Mouse (Mus musculus) A20 (cell line): ENCODE measurements around the gene Hoxb9.

Experiments used
- DNase-seq: peaks from one replicate; pipeline ENCODE4 v3.0.0-alpha.2; 2011; ENCODE audit warnings: low read depth, low spot score

Gene Hoxb9

DNA sequence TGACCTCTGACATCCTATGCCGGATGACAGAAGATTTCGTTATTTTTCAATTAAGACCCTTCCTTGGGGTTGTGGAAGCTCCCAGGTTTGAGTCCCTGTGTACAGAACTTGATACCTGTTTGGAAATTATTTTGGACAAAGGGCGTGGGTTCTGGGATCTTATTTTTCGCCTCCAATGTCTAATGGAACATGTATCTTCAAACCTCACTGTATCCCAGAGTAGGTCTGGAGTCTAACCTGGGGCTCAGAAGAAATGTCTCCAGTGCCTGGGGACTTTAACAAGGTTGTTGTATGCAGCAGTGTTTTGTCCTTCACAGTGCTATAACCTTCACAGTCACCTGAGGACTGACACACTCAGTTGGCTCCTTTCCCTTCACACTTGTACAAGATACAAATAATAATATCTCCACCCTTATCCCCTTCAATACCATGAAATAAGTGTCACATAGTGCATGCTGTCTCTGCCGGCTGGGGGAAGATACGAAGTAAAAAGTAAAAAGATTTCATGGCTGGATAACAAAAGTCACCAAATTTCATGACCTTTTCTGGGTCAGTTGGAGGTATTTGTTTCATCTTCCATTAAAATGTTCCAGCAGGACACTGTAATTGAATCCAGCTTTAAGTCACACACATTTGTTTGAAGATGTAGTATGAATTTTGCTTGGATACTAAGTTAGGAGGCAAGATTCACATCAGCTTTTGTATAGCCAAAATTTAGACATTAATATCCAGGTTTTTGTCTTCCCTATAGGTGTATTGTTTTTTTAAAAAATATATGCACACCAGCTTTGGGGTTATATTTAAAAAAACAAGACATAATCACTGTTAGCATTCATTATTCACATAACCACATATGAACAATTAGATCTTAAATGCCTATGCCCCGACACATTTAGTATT, 4.0 kb upstream of the Hoxb9 start:
- no peak for DNase-seq

DNA sequence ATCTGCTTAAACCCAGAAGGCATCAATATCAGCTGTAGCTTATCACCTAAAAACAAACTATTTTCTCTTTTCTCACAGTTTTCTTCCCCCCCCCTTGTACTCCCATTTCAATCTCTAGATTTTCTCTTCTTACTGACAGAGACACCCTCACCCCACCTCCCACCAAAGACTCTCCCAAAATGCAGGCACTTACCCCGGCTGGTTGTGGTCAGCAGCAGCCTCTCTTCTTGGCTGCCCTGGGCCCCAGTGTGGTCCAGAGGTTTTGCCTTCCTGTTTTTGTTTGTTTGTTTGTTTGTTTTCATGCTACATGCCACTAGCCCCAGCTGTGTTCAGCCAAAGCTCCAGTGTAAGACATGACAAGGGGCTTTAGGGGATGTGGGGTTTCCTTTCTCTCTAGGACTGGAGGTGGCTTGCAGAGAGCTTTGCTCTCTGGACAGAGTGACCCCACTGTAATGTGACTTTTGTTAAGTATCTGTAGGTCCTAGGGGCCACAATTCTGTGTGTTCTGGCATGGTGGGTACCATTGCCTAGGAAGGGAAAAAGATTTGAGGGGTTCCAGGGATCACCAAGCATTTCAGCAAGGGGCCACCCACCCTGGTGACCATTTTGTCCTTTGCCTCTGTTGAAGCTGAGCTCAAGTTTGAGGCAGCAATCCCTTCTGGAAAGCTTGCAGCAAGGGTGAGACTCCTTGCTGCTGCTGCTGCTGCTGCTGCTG, 3.1 kb upstream of the Hoxb9 start:
- no peak for DNase-seq

DNA sequence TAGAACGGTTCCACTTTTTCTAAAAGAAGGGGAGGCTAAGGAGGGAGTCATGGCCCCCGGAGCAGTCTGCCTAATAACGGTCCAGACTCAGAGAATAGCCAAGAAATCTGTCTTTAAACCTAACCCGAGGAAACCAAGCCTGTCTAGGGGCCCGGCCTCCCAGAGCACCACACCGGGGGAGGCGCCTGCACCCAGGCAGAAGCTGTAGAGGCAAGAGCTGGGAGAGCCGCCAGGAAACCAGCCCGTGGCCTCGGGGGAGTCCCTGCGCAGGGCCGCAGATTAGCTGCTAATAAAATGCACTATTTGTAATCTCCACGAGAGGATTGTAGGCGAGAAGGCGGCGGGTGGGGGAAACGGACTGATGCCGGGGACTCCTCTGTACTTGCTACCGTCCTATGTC, 1.4 kb upstream of the Hoxb9 start:
- no peak for DNase-seq

DNA sequence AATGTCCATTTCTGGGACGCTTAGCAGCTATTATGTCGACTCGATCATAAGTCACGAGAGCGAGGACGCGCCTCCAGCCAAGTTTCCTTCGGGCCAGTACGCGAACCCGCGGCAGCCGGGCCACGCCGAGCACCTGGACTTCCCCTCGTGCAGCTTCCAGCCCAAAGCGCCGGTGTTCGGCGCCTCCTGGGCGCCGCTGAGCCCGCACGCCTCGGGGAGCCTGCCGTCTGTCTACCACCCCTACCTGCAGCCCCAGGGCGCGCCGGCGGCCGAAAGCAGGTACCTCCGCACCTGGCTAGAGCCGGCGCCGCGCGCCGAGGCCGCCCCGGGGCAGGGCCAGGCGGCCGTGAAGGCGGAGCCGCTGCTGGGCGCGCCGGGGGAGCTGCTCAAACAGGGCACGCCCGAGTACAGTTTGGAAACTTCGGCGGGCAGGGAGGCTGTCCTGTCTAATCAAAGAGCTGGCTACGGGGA, 319 bp downstream of the Hoxb9 start:
- DNase-seq, result no peak

DNA sequence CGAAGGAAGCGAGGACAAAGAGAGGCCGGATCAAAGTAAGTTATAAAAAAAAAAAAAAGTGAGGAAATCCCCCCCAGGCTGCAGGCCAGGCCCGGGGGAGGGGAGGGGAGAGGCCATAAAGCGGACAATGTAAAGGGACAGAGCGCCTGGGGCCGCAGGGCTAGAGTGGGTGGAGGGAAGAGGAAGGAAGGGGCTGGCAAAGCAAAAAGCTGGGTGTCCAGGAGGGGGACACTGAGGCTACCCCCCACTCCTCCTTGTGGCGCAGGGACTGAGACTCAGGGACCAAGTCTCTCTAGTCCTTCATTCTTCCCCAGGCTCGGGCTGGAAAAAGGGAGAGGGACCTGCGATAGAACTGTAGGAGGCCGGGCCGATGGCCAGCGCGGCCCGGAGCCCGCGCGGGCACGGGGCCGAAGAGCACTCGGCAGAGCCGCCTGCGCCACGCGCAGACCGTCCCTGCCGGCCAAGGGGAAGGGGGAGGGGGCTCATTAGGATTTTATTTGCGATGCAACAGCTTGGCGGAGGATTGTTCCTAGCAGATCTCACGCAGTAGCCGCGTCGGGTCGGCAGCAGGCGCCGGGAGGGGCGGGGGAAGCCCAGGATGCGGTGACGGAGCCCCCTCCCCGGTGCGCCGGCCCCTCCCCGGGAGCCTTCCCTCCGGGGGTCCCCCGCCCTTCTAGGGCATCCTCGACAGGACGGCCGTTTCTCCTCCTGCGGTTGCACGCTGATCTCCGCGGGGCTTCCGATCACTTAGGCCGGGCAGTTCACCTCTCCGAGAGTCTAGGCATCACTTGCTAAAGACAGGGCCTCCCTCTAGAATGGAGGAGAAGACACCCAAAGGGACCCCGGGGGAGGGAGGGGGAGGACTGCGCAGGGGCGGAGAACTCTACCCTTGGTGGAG, 1.0 kb downstream of the Hoxb9 start:
- no peak for DNase-seq

DNA sequence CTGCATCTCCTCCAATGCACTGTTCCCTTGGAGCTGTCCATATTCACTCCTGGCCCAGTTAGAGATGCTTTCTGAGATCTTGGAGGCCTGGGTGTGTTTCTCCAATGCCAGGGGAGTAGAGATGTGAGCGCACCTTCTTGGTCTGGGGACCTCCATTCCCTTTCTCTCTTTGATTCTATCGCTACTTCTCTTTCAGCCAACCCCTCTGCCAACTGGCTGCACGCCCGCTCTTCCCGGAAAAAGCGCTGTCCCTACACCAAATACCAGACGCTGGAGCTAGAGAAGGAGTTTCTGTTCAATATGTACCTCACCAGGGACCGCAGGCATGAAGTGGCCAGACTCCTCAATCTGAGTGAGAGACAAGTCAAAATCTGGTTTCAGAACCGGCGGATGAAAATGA, 3.2 kb downstream of the Hoxb9 start:
- DNase-seq, result no peak

DNA sequence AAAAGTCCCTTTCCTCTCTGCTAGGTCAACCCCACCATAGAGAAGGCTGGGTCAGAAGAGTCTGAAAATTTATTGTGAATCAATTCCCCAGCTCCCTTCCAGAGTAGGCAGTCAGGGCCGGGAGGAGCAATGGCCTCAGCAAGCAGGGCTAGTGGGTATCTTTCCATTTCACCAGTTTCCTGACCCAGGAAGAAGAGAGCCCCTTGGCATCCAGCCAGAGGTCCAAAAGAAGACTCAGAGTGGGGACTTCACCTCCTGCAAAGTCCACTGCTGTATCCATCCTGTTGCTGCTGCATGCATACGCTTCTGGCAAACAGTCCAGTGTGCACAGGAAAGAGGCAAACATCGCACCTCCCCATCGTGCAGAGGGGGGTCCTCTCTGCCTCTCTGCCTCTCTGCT, 4.6 kb downstream of the Hoxb9 start:
- no peak for DNase-seq

DNA sequence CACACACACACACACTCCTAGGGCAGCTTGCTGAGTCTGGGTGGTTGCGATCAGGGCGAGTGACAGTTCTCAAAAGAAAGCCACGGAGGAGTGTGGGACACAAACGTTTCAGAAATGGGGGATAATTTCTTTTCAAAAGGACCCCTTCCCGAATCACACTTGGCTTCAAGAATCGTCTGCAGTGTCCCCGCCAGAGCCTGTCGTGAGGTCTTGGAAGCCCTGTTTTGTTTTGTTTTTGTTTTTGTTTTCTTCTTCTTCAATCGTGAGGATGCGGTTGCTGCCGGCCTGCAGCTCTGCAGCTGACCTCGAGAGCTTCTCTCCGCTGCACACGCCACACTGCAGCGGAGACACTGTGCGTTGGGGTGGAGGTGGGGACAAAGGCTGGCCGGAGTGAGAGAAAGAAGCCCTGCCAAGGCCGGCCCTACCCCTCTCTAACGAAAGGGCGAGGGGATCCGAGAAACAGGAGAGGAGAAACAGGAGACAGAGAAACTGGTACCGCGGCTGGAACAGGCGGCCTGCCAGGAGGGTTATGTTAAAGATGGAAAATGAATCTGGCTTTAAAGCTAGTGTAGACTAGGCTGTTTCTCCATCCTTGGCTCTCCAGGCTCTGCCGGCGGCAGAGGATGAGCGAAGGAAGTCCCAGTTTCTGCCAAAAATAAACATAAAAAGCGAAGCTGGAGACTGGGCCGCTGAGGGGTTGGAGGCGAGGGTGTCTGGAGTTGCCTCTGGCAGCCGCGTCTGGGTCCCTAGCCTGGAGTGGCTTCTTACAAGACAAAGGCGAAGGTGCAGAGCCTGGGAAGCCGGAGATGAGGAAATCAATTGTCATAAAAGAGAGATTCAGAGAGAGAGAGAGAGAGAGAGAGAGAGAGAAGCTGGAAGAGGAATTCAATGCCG, 6.1 kb downstream of the Hoxb9 start:
- no peak for DNase-seq

DNA sequence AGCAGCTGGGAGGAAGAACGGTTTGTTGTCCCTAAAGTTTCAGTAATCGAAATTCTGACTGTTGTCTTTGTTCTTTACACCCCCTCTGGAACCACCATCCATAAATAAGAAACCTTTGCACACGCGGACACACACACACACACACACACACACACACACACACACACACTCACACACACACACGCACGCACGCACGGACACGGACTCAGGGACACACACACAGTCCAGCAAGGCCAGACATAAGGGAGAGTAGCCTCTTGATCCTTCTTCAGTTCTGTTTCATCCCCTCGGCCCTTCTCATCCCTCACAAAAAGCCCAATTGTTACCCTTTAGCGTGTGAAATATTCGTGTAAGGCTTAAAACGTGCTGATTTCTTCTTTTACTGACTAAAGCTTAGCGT, 7.1 kb downstream of the Hoxb9 start:
- no peak for DNase-seq

DNA sequence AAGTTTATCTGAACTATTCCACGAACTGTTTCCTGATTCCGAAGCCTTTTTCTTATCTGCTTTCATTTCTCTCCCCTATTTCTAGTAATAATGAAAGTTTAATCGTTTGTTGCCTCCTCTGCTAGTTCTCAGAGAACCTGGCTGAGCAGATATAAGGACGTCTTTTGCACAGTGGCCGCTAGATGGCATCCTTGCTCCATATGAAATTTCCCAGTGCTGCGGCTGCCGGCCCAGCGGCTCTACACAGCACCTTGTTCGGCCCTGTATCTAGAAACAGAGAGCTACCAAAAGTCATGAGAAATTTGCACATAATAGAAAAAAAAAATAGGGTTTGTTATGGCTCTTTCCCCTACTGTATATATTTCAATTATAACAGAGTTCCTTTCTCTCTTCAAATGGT, 7.5 kb downstream of the Hoxb9 start:
- DNase-seq, result peak; percentile 88

DNA sequence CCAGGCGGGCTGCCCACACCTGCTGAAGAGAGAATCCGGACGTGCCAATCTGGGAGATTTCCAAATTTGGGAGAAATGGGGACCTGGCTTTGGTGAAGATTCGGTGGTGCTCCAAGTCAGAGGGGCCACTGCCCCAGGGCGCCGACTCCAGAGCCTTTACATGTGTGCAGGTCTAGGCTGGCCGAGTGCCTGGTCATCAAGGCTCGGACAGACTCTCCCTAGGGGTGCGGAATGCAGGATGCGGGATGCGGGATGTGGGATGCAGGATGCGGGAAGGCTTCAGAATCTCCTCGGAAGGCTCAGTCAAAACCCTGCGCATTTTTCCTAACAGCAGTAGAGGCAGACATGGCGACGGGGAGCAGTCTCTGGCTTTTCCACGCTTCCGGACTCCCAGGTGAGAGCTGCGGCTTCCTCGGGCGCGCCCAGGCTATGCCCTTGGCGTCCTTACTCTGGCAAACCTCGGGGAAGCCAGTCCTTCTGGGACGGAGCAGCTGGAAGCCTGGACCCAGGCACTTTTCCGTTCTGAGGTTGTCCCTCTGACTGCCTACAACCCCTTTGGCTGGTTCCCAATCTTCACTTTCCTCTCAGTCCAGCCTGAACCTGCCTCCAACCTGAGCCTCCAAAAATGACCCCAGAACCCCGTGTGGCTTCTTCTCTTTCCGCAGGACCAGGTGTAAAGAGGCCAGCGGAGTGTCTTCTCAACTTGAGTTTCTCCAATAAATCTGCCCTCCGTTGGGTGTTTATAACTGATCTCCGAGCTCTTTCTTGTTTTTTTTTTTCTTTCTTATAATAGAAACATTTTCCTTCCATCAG, 8.4 kb downstream of the Hoxb9 start:
- no peak for DNase-seq

DNA sequence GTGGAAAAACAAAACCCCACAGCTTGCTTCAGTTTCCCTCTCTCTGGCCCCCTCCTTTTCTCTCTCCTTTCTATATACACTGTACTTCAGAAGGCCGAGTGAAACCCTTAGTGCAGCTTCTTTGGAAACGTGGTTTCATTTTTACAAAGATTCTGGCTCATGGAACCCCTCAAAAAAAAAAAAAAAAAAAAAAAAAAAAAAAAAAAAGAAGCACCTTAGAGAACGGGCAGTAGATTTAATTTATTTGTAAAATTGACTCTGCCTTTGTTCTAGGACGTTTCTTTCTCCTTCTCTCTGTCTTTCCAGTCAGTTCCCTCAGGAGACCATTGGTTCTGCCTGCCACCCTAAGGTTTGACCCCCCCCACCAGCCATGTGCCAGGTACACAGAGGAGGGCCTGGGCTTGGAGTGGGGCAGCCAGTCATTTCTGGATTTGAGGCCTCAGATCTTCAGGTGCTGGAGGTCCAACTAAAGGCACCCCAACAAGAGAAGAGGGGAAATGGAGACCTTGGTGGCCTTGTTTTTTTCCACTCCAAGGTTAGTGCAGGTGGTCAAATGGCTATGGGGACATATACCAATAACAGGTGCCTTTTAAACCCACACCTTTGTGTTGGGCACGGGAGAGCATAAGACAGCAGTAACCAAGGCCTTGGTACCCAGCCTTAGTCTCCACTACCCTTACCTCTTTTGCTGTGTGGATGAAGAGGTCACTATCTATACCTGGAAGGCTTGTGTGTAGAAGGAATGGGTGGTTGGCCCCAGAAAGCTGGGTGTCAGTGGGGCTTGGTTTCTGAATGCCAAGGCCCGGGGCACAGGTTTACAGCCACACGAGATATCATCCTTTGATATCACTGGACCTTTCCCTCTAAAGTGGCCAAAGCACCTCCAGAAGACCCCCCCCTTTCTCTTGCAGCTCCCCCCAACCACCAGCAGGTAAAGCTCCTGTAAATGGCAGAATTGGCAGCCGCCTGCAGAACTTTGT, 9.4 kb downstream of the Hoxb9 start:
- no peak for DNase-seq

DNA sequence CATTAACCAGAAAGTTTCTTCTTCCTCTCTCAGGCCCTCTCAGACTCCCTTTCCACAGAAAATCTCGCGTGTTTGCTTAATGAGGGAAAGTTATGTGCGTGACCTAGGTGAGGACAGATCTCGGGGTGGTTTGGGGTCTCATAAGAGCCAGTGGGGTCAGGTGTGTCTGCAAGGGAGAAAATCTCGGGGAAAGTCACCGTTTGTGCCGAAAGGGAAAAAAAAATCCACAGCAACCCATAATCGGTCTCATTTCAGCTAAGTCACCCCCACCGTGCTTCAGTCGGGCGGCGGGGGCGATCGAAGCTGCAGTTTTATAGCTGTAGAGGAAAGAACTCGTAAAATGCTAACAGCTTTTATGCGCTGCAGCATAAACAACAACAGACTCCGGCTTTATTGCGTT, 10.1 kb downstream of the Hoxb9 start:
- no peak for DNase-seq

DNA sequence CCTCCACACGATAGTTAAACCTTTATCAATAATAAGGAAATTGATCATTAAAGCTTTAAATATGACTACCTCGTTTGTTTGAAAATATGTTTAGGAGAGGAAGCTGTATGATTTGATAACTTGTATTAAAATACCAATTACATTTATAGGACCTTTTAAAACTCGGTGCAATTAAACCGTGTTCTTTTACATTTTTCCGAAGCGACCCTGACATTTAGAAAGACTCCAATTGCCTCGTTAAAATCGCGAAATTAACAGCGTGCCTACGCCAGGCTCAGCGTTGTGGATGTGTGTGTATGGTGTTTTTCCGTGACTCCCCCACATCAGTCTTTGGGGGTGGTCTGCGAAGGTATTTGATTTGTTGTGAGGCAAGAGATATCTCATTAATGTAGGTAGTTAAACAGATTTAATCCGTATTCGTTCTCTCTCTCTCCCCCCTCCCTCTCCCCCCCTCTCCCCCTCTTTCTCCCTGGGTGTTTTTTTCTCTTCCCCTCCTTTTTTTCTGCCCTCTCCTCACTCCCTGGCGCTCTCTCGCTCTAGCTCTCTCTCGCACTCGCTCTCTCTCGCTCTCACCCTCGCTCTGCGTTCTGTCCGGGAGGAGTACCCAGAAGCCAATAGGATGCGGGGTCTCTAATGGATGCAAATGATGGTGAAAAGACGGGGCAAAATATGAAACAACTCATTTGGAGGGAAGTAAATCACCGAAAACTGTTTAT, 10.8 kb downstream of the Hoxb9 start, which contains the start of gene Hoxb8:
Gene Hoxb8, plus strand, starts transcription at position 51 of the 716 bp plus-strand sequence.
- DNase-seq, result no peak

DNA sequence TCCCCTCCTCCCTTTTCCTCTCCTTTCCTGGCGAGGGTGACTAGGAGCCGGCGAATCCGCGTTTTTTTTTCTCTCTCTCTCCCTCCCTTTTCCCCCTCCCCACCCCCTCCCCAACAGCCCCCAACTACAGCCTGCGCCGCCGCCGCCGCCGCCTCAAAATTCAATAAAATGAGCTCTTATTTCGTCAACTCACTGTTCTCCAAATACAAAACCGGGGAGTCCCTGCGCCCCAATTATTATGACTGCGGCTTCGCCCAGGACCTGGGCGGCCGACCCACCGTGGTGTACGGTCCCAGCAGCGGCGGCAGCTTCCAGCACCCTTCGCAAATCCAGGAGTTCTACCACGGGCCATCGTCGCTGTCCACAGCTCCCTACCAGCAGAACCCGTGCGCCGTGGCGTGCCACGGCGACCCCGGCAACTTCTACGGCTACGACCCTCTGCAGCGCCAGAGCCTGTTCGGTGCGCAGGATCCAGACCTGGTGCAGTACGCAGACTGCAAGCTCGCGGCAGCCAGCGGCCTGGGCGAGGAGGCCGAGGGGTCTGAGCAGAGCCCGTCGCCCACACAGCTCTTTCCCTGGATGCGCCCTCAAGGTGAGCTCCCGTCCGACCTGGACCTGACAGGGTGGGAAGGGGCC, 11.7 kb downstream of the Hoxb9 start:
- DNase-seq, result no peak

DNA sequence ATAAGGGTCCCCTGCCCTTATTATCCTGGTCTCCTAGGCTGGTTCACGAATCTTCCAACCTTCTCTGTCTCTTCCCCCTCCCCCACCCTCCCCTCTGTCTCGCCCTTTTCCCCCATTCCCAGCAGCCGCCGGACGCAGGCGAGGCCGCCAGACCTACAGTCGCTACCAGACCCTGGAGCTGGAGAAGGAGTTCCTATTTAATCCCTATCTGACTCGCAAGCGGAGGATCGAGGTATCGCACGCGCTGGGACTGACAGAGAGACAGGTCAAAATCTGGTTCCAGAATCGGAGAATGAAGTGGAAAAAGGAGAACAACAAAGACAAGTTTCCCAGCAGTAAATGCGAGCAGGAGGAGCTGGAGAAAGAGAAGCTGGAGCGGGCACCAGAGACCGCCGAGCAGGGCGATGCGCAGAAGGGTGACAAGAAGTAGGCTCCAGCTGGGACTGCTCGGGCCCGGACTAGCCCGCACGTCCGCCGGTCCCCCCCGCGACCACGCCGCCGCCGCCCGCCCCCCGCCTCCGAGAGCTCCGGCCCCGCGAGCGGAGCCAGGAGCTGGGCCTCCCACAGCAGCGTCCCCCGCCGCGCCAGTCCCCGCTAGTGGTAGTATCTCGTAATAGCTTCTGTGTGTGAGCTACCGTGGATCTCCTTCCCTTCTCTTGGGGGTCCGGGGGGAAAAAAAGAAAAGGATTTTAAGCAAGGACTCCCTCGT, 12.9 kb downstream of the Hoxb9 start:
- peak; percentile 78 for DNase-seq
